Mouse (Mus musculus): ENCODE results near the gene P3h4.

The P3h4 gene

GRCm38 (mm10) chr11:100414021-100414913 lies at the start of gene P3h4:
P3h4 (minus strand) TSS chr11:100414836.
- peak; percentile 87 for DNase-seq (ENCODE audit: low spot score)

- no peak for DNase-seq (ENCODE audit: low spot score)
Observed at GRCm38 (mm10) chr11:100462699-100463098, 48.1 kb upstream of the P3h4 start.

GRCm38 (mm10) chr11:100457711-100458110 lies 43.1 kb upstream of the P3h4 start:
- DNase-seq (ENCODE audit: low spot score), result no peak

- no peak for DNase-seq (ENCODE audit: low spot score)
Observed at GRCm38 (mm10) chr11:100457247-100457646, 42.6 kb upstream of the P3h4 start.

- no peak for DNase-seq (ENCODE audit: low spot score)
Observed at GRCm38 (mm10) chr11:100442625-100443024, 28.0 kb upstream of the P3h4 start.

- DNase-seq (ENCODE audit: low spot score), result no peak
Observed at GRCm38 (mm10) chr11:100441797-100442196, 27.2 kb upstream of the P3h4 start, which contains the start of the genes Nt5c3b and Klhl10. Nt5c3b (minus strand) TSS chr11:100441808. Klhl10 (plus strand) TSS chr11:100441917.

- peak; percentile 87 for DNase-seq (ENCODE audit: low spot score)
Observed at GRCm38 (mm10) chr11:100440691-100441522, 26.3 kb upstream of the P3h4 start.

- no peak for DNase-seq (ENCODE audit: low spot score)
Observed at GRCm38 (mm10) chr11:100437901-100438300, 23.3 kb upstream of the P3h4 start.

- DNase-seq (ENCODE audit: low spot score), result no peak
Observed at GRCm38 (mm10) chr11:100435678-100436246, 21.1 kb upstream of the P3h4 start.

GRCm38 (mm10) chr11:100432002-100432401 lies 17.4 kb upstream of the P3h4 start:
- no peak for DNase-seq (ENCODE audit: low spot score)

- DNase-seq (ENCODE audit: low spot score), result no peak
Observed at GRCm38 (mm10) chr11:100430052-100430451, 15.4 kb upstream of the P3h4 start.

GRCm38 (mm10) chr11:100428612-100429199 lies 14.1 kb upstream of the P3h4 start:
- DNase-seq (ENCODE audit: low spot score), result no peak

- no peak for DNase-seq (ENCODE audit: low spot score)
Observed at GRCm38 (mm10) chr11:100426820-100427219, 12.2 kb upstream of the P3h4 start.

GRCm38 (mm10) chr11:100425851-100426250 lies 11.2 kb upstream of the P3h4 start:
- DNase-seq (ENCODE audit: low spot score), result peak; percentile 92

GRCm38 (mm10) chr11:100423836-100424235 lies 9.2 kb upstream of the P3h4 start:
- no peak for DNase-seq (ENCODE audit: low spot score)

GRCm38 (mm10) chr11:100421537-100421936 lies 6.9 kb upstream of the P3h4 start:
- DNase-seq (ENCODE audit: low spot score), result no peak

- peak; percentile 58 for DNase-seq (ENCODE audit: low spot score)
Observed at GRCm38 (mm10) chr11:100414914-100415822, 532 bp upstream of the P3h4 start, which contains the start of gene Fkbp10. Fkbp10 (plus strand) TSS chr11:100415697.

- DNase-seq (ENCODE audit: low spot score), result no peak
Observed at GRCm38 (mm10) chr11:100413541-100413940, 1.1 kb downstream of the P3h4 start.

GRCm38 (mm10) chr11:100411736-100412135 lies 2.9 kb downstream of the P3h4 start:
- no peak for DNase-seq (ENCODE audit: low spot score)

- DNase-seq (ENCODE audit: low spot score), result no peak
Observed at GRCm38 (mm10) chr11:100409686-100410085, 5.0 kb downstream of the P3h4 start.

Data from retina, embryonic 14.5 days (tissue).